Mouse (Mus musculus): ENCODE results near the gene Slc22a29. TPM values are rescaled to one million over a fixed set of nuclear protein-coding genes. Genes with fewer than 3 reads are reported as not detected.
"Not testable (repeated sequence)": the region's sequence is repeated elsewhere in the genome, so short reads cannot be mapped to it uniquely, and the experiment has no call there.

The Slc22a29 gene
- polyA plus RNA-seq, 1 experiment from 2014 or later = not detected

DNA sequence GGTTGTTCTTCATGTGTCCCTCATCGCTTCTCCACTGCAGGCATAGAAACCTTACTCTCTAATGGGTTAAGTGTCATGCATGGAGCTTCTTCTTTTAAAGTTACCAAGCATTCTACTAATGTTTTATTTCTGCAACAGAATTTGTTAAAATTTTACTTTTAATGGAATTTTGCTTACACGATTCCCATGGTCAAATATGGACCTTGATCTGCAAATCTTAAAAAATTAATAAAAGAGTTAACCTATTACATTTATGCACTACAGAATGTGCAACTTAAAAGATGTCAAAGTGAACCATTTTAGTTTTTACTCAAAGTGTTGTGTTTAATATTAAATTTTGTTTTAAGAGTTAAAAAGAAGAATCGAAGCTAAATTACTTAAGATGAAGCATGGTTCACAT is 86.8 kb downstream of the Slc22a29 start, which contains the start of gene Slc22a28:
TSS of gene Slc22a28 (minus strand) at position 102 of the 400 bp plus-strand sequence.
- H3K4me3 ChIP-seq (ENCODE audit: low read length); H3K9me3 ChIP-seq (ENCODE audit: control insufficient read depth, low read length); H3K27ac ChIP-seq (ENCODE audit: low read depth, low read length); H3K9ac ChIP-seq (ENCODE audit: low read depth, low read length); ATAC-seq (ENCODE audit: low FRiP score, low TSS enrichment); H3K4me1 ChIP-seq (ENCODE audit: control insufficient read depth, insufficient read depth, low read length); H3K27me3 ChIP-seq (ENCODE audit: control insufficient read depth, insufficient read depth, low read length); H3K36me3 ChIP-seq (ENCODE audit: control insufficient read depth, insufficient read depth, low read length); H3K4me2 ChIP-seq (replicated peaks; ENCODE audit: low read depth, low read length): not testable (repeated sequence)
- 96% methylated on average over 2 of the region's 3 CpGs for WGBS

Other genes starting within 250 kb of the Slc22a29 start
- gene Slc22a28, start 86.9 kb downstream of the Slc22a29 start, polyA plus RNA-seq (2014; fragmentation: Nextera tagmentation; extraction: Ambion mirVana) = 0.41 TPM in 1 of 2 replicates, not detected in the other
- 0.30 TPM in 1 of 2 replicates, not detected in the other for gene Slc22a30, start 186.2 kb upstream of the Slc22a29 start, polyA plus RNA-seq (2014; fragmentation: Nextera tagmentation; extraction: Ambion mirVana)

Data from kidney, embryonic 14.5 days (tissue).